Mouse (Mus musculus) heart, adult 9 months (tissue): Measurements from ENCODE around the gene Osbpl10.
A peak's percentile ranks its signal among the peaks of the same experiment; 100 is the strongest.

Experiments
- DNase-seq, 2 experiments: peaks; one replicate each; pipeline ENCODE4 v3.0.0; 2022; ENCODE audit warnings: low spot score in 2 of 2

The Osbpl10 gene

GRCm38 (mm10) chr9:114982689-114983360, 4.5 kb downstream of the Osbpl10 start, which contains the start of gene Rps27rt:
TSS of gene Rps27rt (minus strand) at chr9:114982739.
- DNase-seq = no peak

- no peak for DNase-seq
Observed at GRCm38 (mm10) chr9:114985741-114986140, 7.4 kb downstream of the Osbpl10 start.

- DNase-seq = no peak
Observed at GRCm38 (mm10) chr9:114986361-114986760, 8.0 kb downstream of the Osbpl10 start.

GRCm38 (mm10) chr9:114988029-114988428, 9.7 kb downstream of the Osbpl10 start:
- no peak for DNase-seq

GRCm38 (mm10) chr9:114988610-114989327, 10.4 kb downstream of the Osbpl10 start:
- no peak for DNase-seq

- DNase-seq = no peak
Observed at GRCm38 (mm10) chr9:114990421-114990820, 12.1 kb downstream of the Osbpl10 start.

- no peak for DNase-seq
Observed at GRCm38 (mm10) chr9:114992528-114992927, 14.2 kb downstream of the Osbpl10 start.

- DNase-seq = no peak
Observed at GRCm38 (mm10) chr9:114995250-114995649, 16.9 kb downstream of the Osbpl10 start.

GRCm38 (mm10) chr9:114995716-114996115, 17.3 kb downstream of the Osbpl10 start:
- no peak for DNase-seq

GRCm38 (mm10) chr9:114996489-114996888, 18.1 kb downstream of the Osbpl10 start:
- DNase-seq = no peak

- no peak for DNase-seq
Observed at GRCm38 (mm10) chr9:114999010-114999770, 20.8 kb downstream of the Osbpl10 start.

- DNase-seq = no peak
Observed at GRCm38 (mm10) chr9:114999771-115000146, 21.4 kb downstream of the Osbpl10 start.

GRCm38 (mm10) chr9:115005446-115005845, 27.1 kb downstream of the Osbpl10 start:
- no peak for DNase-seq

GRCm38 (mm10) chr9:115007776-115008175, 29.4 kb downstream of the Osbpl10 start:
- DNase-seq = no peak

- DNase-seq = no peak
Observed at GRCm38 (mm10) chr9:115008194-115008593, 29.8 kb downstream of the Osbpl10 start.

- no peak for DNase-seq
Observed at GRCm38 (mm10) chr9:115012367-115012766, 34.0 kb downstream of the Osbpl10 start.

- no peak for DNase-seq
Observed at GRCm38 (mm10) chr9:115020141-115020540, 41.8 kb downstream of the Osbpl10 start.

- no peak for DNase-seq
Observed at GRCm38 (mm10) chr9:115021419-115021818, 43.0 kb downstream of the Osbpl10 start.

GRCm38 (mm10) chr9:115023137-115023536, 44.8 kb downstream of the Osbpl10 start:
- DNase-seq = no peak

- peak; percentile 20 to 31 for DNase-seq
Observed at GRCm38 (mm10) chr9:115023708-115024383, 45.5 kb downstream of the Osbpl10 start.

GRCm38 (mm10) chr9:115029307-115029706, 50.9 kb downstream of the Osbpl10 start:
- DNase-seq = no peak

- no peak for DNase-seq
Observed at GRCm38 (mm10) chr9:115030581-115030980, 52.2 kb downstream of the Osbpl10 start.
